Mouse (Mus musculus) liver, embryonic 13.5 days (tissue): ENCODE results near the gene Slfn9. TPM values are rescaled to one million over a fixed set of nuclear protein-coding genes. Genes with fewer than 3 reads are reported as not detected.
"Not testable (repeated sequence)": the region's sequence is repeated elsewhere in the genome, so short reads cannot be mapped to it uniquely, and the experiment has no call there.

ENCODE experiments used
- ATAC-seq: fragments of 200-750 bp; cut with Nextera tagmentation; 2 replicates; pipeline ENCODE4 v1.8.0; 2017; ENCODE audit warnings: low read depth, mild to moderate bottlenecking, moderate number of reproducible peaks, moderate library complexity
- DNase-seq: peaks from one replicate; pipeline ENCODE4 v3.0.0; 2022
- H3K27ac ChIP-seq: fragments of 300-500 bp; sonication (generic); 2 replicates; pipeline ENCODE4 v1.5.1; 2015; ENCODE audit warnings: moderate library complexity, mild to moderate bottlenecking, inconsistent platforms
- H3K27me3 ChIP-seq: fragments of 300-500 bp; sonication (generic); 2 replicates; pipeline ENCODE4 v1.6.1; 2015; ENCODE audit warnings: mild to moderate bottlenecking, inconsistent platforms
- H3K36me3 ChIP-seq: fragments of 300-500 bp; sonication (generic); 2 replicates; pipeline ENCODE4 v1.6.1; 2015; ENCODE audit warnings: mild to moderate bottlenecking, inconsistent platforms
- H3K4me1 ChIP-seq: fragments of 300-500 bp; sonication (generic); replicated peaks from 2 replicates; pipeline ENCODE4 v1.6.1; 2015; ENCODE audit warnings: inconsistent platforms
- H3K4me2 ChIP-seq: fragments of 300-500 bp; sonication (generic); 2 replicates; pipeline ENCODE4 v1.6.1; 2015; ENCODE audit warnings: inconsistent platforms, mild to moderate bottlenecking, moderate library complexity
- H3K4me3 ChIP-seq: fragments of 300-500 bp; sonication (generic); replicated peaks from 2 replicates; pipeline ENCODE4 v1.5.1; 2015; ENCODE audit warnings: mild to moderate bottlenecking, inconsistent platforms
- H3K9ac ChIP-seq: fragments of 300-500 bp; sonication (generic); 2 replicates; pipeline ENCODE4 v1.6.1; 2015; ENCODE audit warnings: mild to moderate bottlenecking, inconsistent platforms
- H3K9me3 ChIP-seq: fragments of 300-500 bp; sonication (generic); replicated peaks from 2 replicates; pipeline ENCODE4 v1.6.1; 2016; ENCODE audit warnings: inconsistent platforms
- WGBS: fragments of 180-500 bp; shearing (Covaris S2); methylation state at CpG from one replicate; pipeline ENCODE4 v1.1.7; 2015; ENCODE audit not compliant: insufficient replicate concordance; 5-methylcytosine and 5-hydroxymethylcytosine counted together
- microRNA-seq: library from miRNA; unstranded; fragments of <30 nt; microRNA quantifications from one replicate; pipeline ENCODE4, GENCODE M21; 2016
- polyA plus RNA-seq: library from polyadenylated mRNA; unstranded; fragments of >200 nt; fragmentation: Nextera tagmentation; extraction: Ambion mirVana; gene quantifications from 2 replicates; pipeline ENCODE4 v1.2.1, GENCODE M21; 2015

Slfn9 gene
- polyA plus RNA-seq, 1 experiment from 2014 or later: 5.5 TPM

DNA sequence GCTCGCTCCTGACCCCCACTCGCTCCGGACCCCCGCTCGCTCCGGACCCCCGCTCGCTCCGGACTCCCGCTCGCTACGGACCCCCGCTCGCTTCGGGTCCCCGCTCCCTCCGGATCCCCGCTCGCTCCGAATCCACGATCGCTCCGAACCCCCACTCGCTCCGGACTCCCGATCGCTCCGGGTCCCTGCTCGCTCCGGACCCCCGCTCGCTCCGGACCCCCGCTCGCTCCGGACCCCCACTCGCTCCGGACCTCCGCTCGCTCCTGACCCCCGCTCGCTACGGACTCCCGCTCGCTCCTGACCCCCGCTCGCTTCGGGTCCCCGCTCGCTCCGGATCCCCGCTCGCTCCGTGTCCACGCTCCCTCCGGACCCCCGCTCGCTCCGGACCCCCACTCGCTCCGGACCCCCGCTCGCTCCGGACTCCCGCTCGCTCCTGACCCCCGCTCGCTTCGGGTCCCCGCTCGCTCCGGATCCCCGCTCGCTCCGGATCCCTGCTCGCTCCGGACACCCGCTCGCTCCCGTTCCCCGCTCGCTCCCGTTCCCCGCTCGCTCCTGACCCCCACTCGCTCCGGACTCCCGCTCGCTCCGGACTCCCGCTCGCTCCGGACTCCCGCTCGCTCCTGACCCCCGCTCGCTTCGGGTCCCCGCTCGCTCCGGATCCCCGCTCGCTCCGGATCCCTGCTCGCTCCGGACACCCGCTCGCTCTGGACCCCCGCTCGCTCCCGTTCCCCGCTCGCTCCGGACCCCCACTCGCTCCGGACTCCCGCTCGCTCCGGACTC is 59.8 kb downstream of the Slfn9 start:
- not testable (repeated sequence) for H3K27ac ChIP-seq, H3K36me3 ChIP-seq
- H3K27me3 ChIP-seq: peaks cover 92% of the 10 kb centered on the region

DNA sequence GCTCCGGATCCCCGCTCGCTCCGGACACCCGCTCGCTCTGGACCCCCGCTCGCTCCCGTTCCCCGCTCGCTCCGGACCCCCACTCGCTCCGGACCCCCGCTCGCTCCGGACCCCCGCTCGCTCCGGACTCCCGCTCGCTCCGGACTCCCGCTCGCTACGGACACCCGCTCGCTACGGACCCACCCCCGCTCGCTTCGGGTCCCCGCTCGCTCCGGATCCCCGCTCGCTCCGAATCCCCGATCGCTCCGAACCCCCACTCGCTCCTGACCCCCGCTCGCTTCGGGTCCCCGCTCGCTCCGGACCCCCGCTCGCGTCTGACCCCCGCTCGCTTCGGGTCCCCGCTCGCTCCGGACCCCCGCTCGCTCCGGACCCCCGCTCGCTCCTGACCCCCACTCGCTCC is 60.5 kb downstream of the Slfn9 start:
- 2% methylated on average over 62 of the region's 63 CpGs for whole genome bisulfite sequencing
- Histone ChIP-seq H3K4me2 (peak overlapping the region; percentile 66), H3K27me3 (peaks cover 92% of the 10 kb centered on the region), H3K4me3 (peak overlapping the region; percentile 49)
- H3K36me3 ChIP-seq, DNase-seq, H3K9me3 ChIP-seq, H3K27ac ChIP-seq, H3K4me1 ChIP-seq, ATAC-seq, H3K9ac ChIP-seq: not testable (repeated sequence)

More for the DNA sequence above, 59.8 kb downstream of the Slfn9 start:
- ATAC-seq, H3K9me3 ChIP-seq, H3K4me1 ChIP-seq, DNase-seq, H3K9ac ChIP-seq: not testable (repeated sequence)
- Histone ChIP-seq H3K4me3 (peak overlapping the region; percentile 49), H3K4me2 (peak overlapping the region; percentile 66)
- WGBS: 1% methylated on average over 118 of the region's 119 CpGs

DNA sequence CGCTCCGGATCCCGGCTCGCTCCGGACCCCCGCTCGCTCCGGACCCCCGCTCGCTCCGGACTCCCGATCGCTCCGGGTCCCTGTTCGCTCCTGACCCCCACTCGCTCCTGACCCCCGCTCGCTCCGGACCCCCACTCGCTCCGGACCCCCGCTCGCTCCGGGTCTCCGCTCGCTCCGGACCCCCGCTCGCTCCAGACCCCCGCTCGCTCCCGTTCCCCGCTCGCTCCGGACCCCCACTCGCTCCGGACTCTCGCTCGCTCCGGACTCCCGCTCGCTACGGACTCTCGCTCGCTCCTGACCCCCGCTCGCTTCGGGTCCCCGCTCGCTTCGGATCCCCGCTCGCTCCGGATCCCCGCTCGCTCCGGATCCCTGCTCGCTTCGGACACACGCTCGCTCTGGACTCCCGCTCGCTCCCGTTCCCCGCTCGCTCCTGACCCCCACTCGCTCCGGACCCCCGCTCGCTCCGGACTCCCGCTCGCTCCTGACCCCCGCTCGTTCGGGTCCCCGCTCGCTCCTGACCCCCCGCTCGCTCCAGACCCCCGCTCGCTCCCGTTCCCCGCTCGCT is 61.2 kb downstream of the Slfn9 start:
- H3K4me1 ChIP-seq, H3K9ac ChIP-seq, H3K9me3 ChIP-seq, H3K27ac ChIP-seq, H3K36me3 ChIP-seq, ATAC-seq, DNase-seq: not testable (repeated sequence)
- WGBS: 2% methylated on average over 85 of the region's 85 CpGs
- Histone ChIP-seq H3K4me2 (peak overlapping the region; percentile 66), H3K27me3 (peaks cover 92% of the 10 kb centered on the region), H3K4me3 (peak overlapping the region; percentile 49)

DNA sequence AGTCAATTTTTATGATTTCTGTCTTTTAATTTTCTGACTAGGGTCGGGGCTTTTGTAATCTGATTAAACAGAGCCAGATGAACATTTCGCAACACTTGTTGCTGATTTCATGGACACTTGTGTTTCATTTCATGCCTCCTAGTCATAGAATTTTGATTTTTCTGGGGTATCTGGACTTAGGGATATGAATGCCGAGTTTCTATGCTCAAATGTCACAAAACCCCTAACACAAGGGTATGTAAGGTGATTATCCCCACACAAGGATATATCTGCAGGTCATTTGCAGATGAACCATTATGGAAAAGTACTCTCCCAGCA is 62.0 kb downstream of the Slfn9 start:
- H3K9ac ChIP-seq: no peak overlapping the region
- DNase-seq (no peak), ATAC-seq (no peak)
- H3K36me3 ChIP-seq: no peaks in the 10 kb centered on the region
- H3K27me3 ChIP-seq: peaks cover 89% of the 10 kb centered on the region
- H3K9me3 ChIP-seq: no peaks in the 10 kb centered on the region
- H3K4me2 ChIP-seq: no peak overlapping the region
- H3K4me3 ChIP-seq: no peak overlapping the region
- no peak overlapping the region for H3K27ac ChIP-seq
- WGBS: 36% methylated on average over 3 of the region's 3 CpGs
- H3K4me1 ChIP-seq: no peaks in the 10 kb centered on the region

DNA sequence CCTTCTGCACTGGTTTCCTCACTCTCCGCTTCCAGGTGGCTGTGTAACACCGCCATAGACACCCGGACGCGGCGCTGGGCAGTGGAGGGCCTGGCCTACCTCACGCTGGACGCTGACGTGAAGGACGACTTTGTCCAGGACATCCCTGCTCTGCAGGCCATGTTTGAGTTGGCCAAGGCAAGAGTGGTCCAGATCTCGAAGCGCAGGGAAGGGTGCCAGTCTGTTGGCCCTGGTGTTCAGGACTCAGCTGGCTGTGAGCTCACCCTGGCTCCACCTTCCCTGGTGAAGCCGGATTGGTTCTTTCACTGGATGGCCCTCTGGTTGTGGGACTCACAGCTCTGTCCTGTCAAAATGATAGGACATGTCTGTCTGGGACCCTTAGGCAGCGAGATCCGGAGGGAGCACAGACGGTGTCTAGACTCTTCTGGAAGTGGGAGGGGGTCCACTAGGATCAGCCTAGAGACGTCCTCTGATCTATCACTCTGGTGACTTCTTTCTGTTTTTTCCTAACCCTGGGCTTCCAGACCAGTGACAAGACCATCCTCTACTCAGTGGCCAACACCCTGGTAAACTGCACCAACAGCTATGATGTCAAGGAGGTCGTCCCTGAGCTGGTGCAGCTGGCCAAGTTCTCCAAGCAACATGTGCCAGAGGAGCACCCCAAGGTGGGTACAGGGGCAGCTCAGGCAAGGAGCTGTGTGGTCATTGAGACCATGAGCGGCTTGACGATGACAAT is 62.6 kb downstream of the Slfn9 start:
- Histone ChIP-seq H3K36me3 (no peaks in the 10 kb centered on the region), H3K4me1 (no peaks in the 10 kb centered on the region), H3K9me3 (no peaks in the 10 kb centered on the region), H3K4me3 (no peak overlapping the region), H3K9ac (no peak overlapping the region), H3K27ac (no peak overlapping the region), H3K4me2 (no peak overlapping the region), H3K27me3 (peaks cover 84% of the 10 kb centered on the region)
- WGBS: 36% methylated on average over 20 of the region's 20 CpGs
- DNase-seq: no peak
- ATAC-seq: no peak

Small RNAs within 50 kb of the gene (microRNA-seq; reads per million reads assigned to microRNA genes)
- not detected for gene Gm27598
- not detected for gene Mir7679

Other genes starting within 250 kb of the Slfn9 start
- 0.16 and 0.31 TPM in 2 replicates for gene Cct6b, start 227.5 kb downstream of the Slfn9 start, polyA plus RNA-seq
- 19.5 and 23.3 TPM in 2 replicates for gene Zfp830, start 227.5 kb downstream of the Slfn9 start, polyA plus RNA-seq
- gene Lig3, start 210.7 kb downstream of the Slfn9 start, polyA plus RNA-seq: 10.2 and 12.0 TPM in 2 replicates
- 20.2 and 25.3 TPM in 2 replicates for gene Rffl, start 120.6 kb downstream of the Slfn9 start, polyA plus RNA-seq
- gene Rad51d, start 101.2 kb downstream of the Slfn9 start, polyA plus RNA-seq: 6.8 and 8.0 TPM in 2 replicates
- gene Fndc8, start 99.7 kb downstream of the Slfn9 start, polyA plus RNA-seq: 0.05 and 0.08 TPM in 2 replicates
- 21.3 and 24.3 TPM in 2 replicates for gene Nle1, start 83.4 kb downstream of the Slfn9 start, polyA plus RNA-seq
- 0.75 and 1.1 TPM in 2 replicates for gene Unc45b, start 81.3 kb downstream of the Slfn9 start, polyA plus RNA-seq
- gene Slfn5, start 40.5 kb downstream of the Slfn9 start, polyA plus RNA-seq: 0.68 and 1.4 TPM in 2 replicates
- gene Slfn8, start 29.0 kb upstream of the Slfn9 start, polyA plus RNA-seq: 0.37 and 0.66 TPM in 2 replicates
- gene Slfn2, start 73.3 kb upstream of the Slfn9 start, polyA plus RNA-seq: 4.9 and 5.0 TPM in 2 replicates
- 0.10 and 0.28 TPM in 2 replicates for gene Slfn1, start 125.0 kb upstream of the Slfn9 start, polyA plus RNA-seq
- gene Slfn4, start 183.4 kb upstream of the Slfn9 start, polyA plus RNA-seq: 0.06 and 0.08 TPM in 2 replicates
- 1.2 and 2.0 TPM in 2 replicates for gene Slfn3, start 199.5 kb upstream of the Slfn9 start, polyA plus RNA-seq